Comparison of ENCODE assay signal across 11 mouse cellular contexts in genomic region chr15:97824042-97824441, GRCm38 (mm10). TPM values are rescaled to one million over a fixed set of nuclear protein-coding genes. Genes with fewer than 3 reads are reported as not detected.
A peak's percentile ranks its signal among the peaks of the same experiment; 100 is the strongest.
DNase-seq lines count a peak whose midpoint lies in the region; ATAC-seq and TF ChIP-seq lines count a peak whose summit lies in the region.
"Had no signal": no experiment of that assay in that cellular context is flagged by ENCODE, and none has a peak within 500 bp of the region (broad histone marks: within the 10 kb centered on the region; RNA-seq: fewer than 3 reads in every experiment).

No protein-coding gene starts in this region.

- DNase-seq in hindbrain, embryonic 10.5 days (ENCODE audit: low spot score): no peak
- no peak for DNase-seq in hindbrain, embryonic 14.5 days (ENCODE audit: low spot score)
- DNase-seq in spleen, adult 2 months (ENCODE audit: low read depth in 1 of 2, low spot score in 2 of 2): no peak
- DNase-seq in spleen, postnatal 14 days (ENCODE audit: low spot score in 2 of 2): no peak
- DNase-seq in kidney, postnatal 25 days: no peak
- no peak for DNase-seq in cerebellum, adult 18-20 months
- DNase-seq: thymus, adult 18-20 months had no signal

- no peak overlapping the region for H3K9ac ChIP-seq in hindbrain, embryonic 14.5 days
- peak overlapping the region; percentile 19; the same call in 1 of the 2 replicates for H3K9ac ChIP-seq in heart, embryonic 12.5 days
- H3K9ac ChIP-seq in stomach, embryonic 16.5 days (ENCODE audit: low read length): 0 out of 2 replicates have a peak overlapping the region, but pooled peaks have one; percentile 21
- H3K9ac ChIP-seq: forebrain, embryonic 12.5 days; neural tube, embryonic 12.5 days had no signal

- TF ChIP-seq POLR2A in spleen, adult 2 months (IDR thresholded peaks at IDR 0.05; ENCODE audit: low read depth, low read length): no peak

- H3K9me3 ChIP-seq in hindbrain, embryonic 10.5 days: no peaks in the 10 kb centered on the region
- no peaks in the 10 kb centered on the region for H3K9me3 ChIP-seq in hindbrain, embryonic 14.5 days (ENCODE audit: control insufficient read depth, low read length)
- no peaks in the 10 kb centered on the region for H3K9me3 ChIP-seq in heart, embryonic 12.5 days (replicated peaks)
- no peaks in the 10 kb centered on the region for H3K9me3 ChIP-seq in stomach, embryonic 16.5 days (replicated peaks; ENCODE audit: control insufficient read depth, low read length)
- H3K9me3 ChIP-seq: neural tube, embryonic 12.5 days had no signal

- peaks cover 26% of the 10 kb centered on the region for H3K36me3 ChIP-seq in hindbrain, embryonic 10.5 days
- H3K36me3 ChIP-seq in hindbrain, embryonic 14.5 days (replicated peaks; ENCODE audit: control insufficient read depth, insufficient read depth): 0 out of 2 replicates have a peak, but pooled peaks cover 4% of the 10 kb centered on the region
- 0 out of 2 replicates have a peak, but pooled peaks cover 2% of the 10 kb centered on the region for H3K36me3 ChIP-seq in spleen, adult 2 months (ENCODE audit: control insufficient read depth, insufficient read depth, low read length)
- H3K36me3 ChIP-seq in heart, embryonic 12.5 days: peaks cover 13% of the 10 kb centered on the region; the same call in 1 of the 2 replicates
- no peaks in the 10 kb centered on the region for H3K36me3 ChIP-seq in stomach, embryonic 16.5 days (ENCODE audit: control insufficient read depth, insufficient read depth, low read length)

- no peak for ATAC-seq in hindbrain, embryonic 14.5 days (ENCODE audit: low FRiP score)
- no peak for ATAC-seq in heart, embryonic 12.5 days (ENCODE audit: insufficient number of reproducible peaks, low FRiP score)
- no peak for ATAC-seq in stomach, embryonic 16.5 days (ENCODE audit: insufficient read depth, low FRiP score)

- 87% methylated on average over 6 of the region's 6 CpGs for WGBS in hindbrain, embryonic 10.5 days
- WGBS in hindbrain, embryonic 14.5 days: 78% methylated on average over 6 of the region's 6 CpGs
- WGBS in spleen, adult 2 months: 48% methylated on average over 6 of the region's 6 CpGs
- 74% methylated on average over 6 of the region's 6 CpGs for WGBS in heart, embryonic 12.5 days
- 75% methylated on average over 6 of the region's 6 CpGs for WGBS in stomach, embryonic 16.5 days

- H3K27ac ChIP-seq in hindbrain, embryonic 10.5 days: peak overlapping the region; percentile 1; the same call in 1 of the 2 replicates
- no peak overlapping the region for H3K27ac ChIP-seq in hindbrain, embryonic 14.5 days
- peak overlapping the region; percentile 31 for H3K27ac ChIP-seq in spleen, adult 2 months (ENCODE audit: insufficient read depth, low read length)
- peak overlapping the region; percentile 50; the same call in 1 of the 2 replicates for H3K27ac ChIP-seq in heart, embryonic 12.5 days (ENCODE audit: poor library complexity, severe bottlenecking)
- peak overlapping the region; percentile 96 for H3K27ac ChIP-seq in stomach, embryonic 16.5 days (ENCODE audit: low read length)
- H3K27ac ChIP-seq: neural tube, embryonic 12.5 days had no signal

- no peak overlapping the region for H3K4me2 ChIP-seq in hindbrain, embryonic 14.5 days (replicated peaks)
- no peak overlapping the region for H3K4me2 ChIP-seq in heart, embryonic 12.5 days
- no peak overlapping the region for H3K4me2 ChIP-seq in stomach, embryonic 16.5 days (ENCODE audit: low read depth, low read length)
- H3K4me2 ChIP-seq: forebrain, embryonic 12.5 days had no signal

- no peak overlapping the region for H3K4me3 ChIP-seq in hindbrain, embryonic 10.5 days
- H3K4me3 ChIP-seq in hindbrain, embryonic 14.5 days (replicated peaks; ENCODE audit: low read length): no peak overlapping the region
- H3K4me3 ChIP-seq in spleen, adult 2 months (ENCODE audit: extremely low read depth, insufficient read depth, insufficient read length): no peak overlapping the region
- no peak overlapping the region for H3K4me3 ChIP-seq in heart, embryonic 12.5 days
- H3K4me3 ChIP-seq in stomach, embryonic 16.5 days (replicated peaks; ENCODE audit: low read length): no peak overlapping the region
- H3K4me3 ChIP-seq: forebrain, embryonic 12.5 days; neural tube, embryonic 12.5 days had no signal

- peaks cover 22% of the 10 kb centered on the region for H3K27me3 ChIP-seq in hindbrain, embryonic 10.5 days (ENCODE audit: insufficient read depth, poor library complexity, severe bottlenecking)
- H3K27me3 ChIP-seq in hindbrain, embryonic 14.5 days (ENCODE audit: control insufficient read depth, insufficient read depth, low read length): no peaks in the 10 kb centered on the region
- no peaks in the 10 kb centered on the region for H3K27me3 ChIP-seq in spleen, adult 2 months (ENCODE audit: control insufficient read depth, insufficient read depth, low read length)
- no peaks in the 10 kb centered on the region for H3K27me3 ChIP-seq in heart, embryonic 12.5 days (replicated peaks)
- H3K27me3 ChIP-seq in stomach, embryonic 16.5 days (ENCODE audit: control insufficient read depth, insufficient read depth, low read length): no peaks in the 10 kb centered on the region

- peaks cover 89% of the 10 kb centered on the region for H3K4me1 ChIP-seq in hindbrain, embryonic 10.5 days (replicated peaks)
- H3K4me1 ChIP-seq in hindbrain, embryonic 14.5 days (replicated peaks; ENCODE audit: control insufficient read depth, insufficient read depth, low read length): peaks cover 48% of the 10 kb centered on the region
- peaks cover 76% of the 10 kb centered on the region for H3K4me1 ChIP-seq in spleen, adult 2 months (ENCODE audit: control insufficient read depth, insufficient read depth, insufficient read length)
- peaks cover 90% of the 10 kb centered on the region for H3K4me1 ChIP-seq in heart, embryonic 12.5 days (replicated peaks)
- peaks cover 75% of the 10 kb centered on the region for H3K4me1 ChIP-seq in stomach, embryonic 16.5 days (ENCODE audit: control insufficient read depth, insufficient read depth, low read length)

- no peak for TF ChIP-seq CTCF in spleen, adult 2 months (IDR thresholded peaks at IDR 0.05; ENCODE audit: extremely low read depth, insufficient read depth, insufficient read length, insufficient replicate concordance)

RNA-seq across cellular contexts. Expression of gene Hdac7, which starts 20.3 kb away (rescaled TPM):
- polyA plus RNA-seq in hindbrain, embryonic 10.5 days (2016; fragmentation: Nextera tagmentation; extraction: Ambion mirVana): 25.7 and 32.7 TPM in 2 replicates
- polyA plus RNA-seq in hindbrain, embryonic 14.5 days (2014; fragmentation: Nextera tagmentation; extraction: Ambion mirVana): 23.7 and 28.0 TPM in 2 replicates
- polyA plus RNA-seq in spleen, adult 2 months (2012; rRNA removed): 104 and 137 TPM in 2 replicates
- 27.4 and 27.8 TPM in 2 replicates for polyA plus RNA-seq in heart, embryonic 12.5 days (2016; fragmentation: Nextera tagmentation; extraction: Ambion mirVana)
- polyA plus RNA-seq in stomach, embryonic 16.5 days (2015; fragmentation: Nextera tagmentation; extraction: Ambion mirVana): 20.4 and 23.2 TPM in 2 replicates

RNA-seq across cellular contexts. Expression of gene Slc48a1, which starts 45.7 kb away (rescaled TPM):
- 28.8 and 31.3 TPM in 2 replicates for polyA plus RNA-seq in hindbrain, embryonic 10.5 days (2016; fragmentation: Nextera tagmentation; extraction: Ambion mirVana)
- polyA plus RNA-seq in hindbrain, embryonic 14.5 days (2014; fragmentation: Nextera tagmentation; extraction: Ambion mirVana): 92.6 and 101 TPM in 2 replicates
- 94.0 and 117 TPM in 2 replicates for polyA plus RNA-seq in spleen, adult 2 months (2012; rRNA removed)
- 52.9 and 55.0 TPM in 2 replicates for polyA plus RNA-seq in heart, embryonic 12.5 days (2016; fragmentation: Nextera tagmentation; extraction: Ambion mirVana)
- 36.5 and 39.3 TPM in 2 replicates for polyA plus RNA-seq in stomach, embryonic 16.5 days (2015; fragmentation: Nextera tagmentation; extraction: Ambion mirVana)

RNA-seq across cellular contexts. Expression of gene Rapgef3, which starts 56.3 kb away (rescaled TPM):
- polyA plus RNA-seq in hindbrain, embryonic 10.5 days (2016; fragmentation: Nextera tagmentation; extraction: Ambion mirVana): 6.2 and 6.7 TPM in 2 replicates
- polyA plus RNA-seq in hindbrain, embryonic 14.5 days (2014; fragmentation: Nextera tagmentation; extraction: Ambion mirVana): 7.3 and 9.6 TPM in 2 replicates
- polyA plus RNA-seq in spleen, adult 2 months (2012; rRNA removed): 28.8 and 33.6 TPM in 2 replicates
- 22.0 and 22.9 TPM in 2 replicates for polyA plus RNA-seq in heart, embryonic 12.5 days (2016; fragmentation: Nextera tagmentation; extraction: Ambion mirVana)
- polyA plus RNA-seq in stomach, embryonic 16.5 days (2015; fragmentation: Nextera tagmentation; extraction: Ambion mirVana): 9.4 and 12.6 TPM in 2 replicates
